Mouse (Mus musculus): Measurements from ENCODE around the gene Scrt2. TPM values are rescaled to one million over a fixed set of nuclear protein-coding genes. Genes with fewer than 3 reads are reported as not detected.

Gene Scrt2
- total and polyA plus RNA-seq, 3 experiments: not detected

DNA sequence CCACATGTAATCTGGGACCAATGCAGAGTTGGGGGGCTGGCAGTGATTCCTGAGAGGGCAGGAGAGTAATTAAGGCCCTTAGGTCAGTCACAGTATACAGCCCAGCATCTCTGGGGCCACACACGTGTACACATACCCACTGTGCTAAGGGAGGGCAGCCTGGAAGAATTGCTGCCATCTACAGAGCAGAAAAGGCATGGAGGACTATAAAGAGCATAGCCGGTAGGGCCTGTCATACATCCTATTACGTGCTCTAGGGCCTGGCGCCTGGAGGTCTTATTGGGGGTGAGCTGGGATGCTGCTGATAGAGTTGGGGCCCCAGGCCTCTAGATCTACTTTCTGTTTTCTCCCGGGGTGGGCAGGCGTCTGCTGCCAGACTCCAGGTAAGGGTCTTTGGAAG is 5.1 kb downstream of the Scrt2 start:
- 71% methylated on average over 6 of the region's 6 CpGs for WGBS
- no peaks in the 10 kb centered on the region for H3K79me2 ChIP-seq (replicated peaks; ENCODE audit: control insufficient read depth, insufficient read depth, low read length)
- H3K27ac ChIP-seq: no peak overlapping the region
- intact Hi-C loops (cut with DNase I): no loop called here
- no peak for DNase-seq
- no peak for TF ChIP-seq CTCF (IDR thresholded peaks at IDR 0.05)
- no peaks in the 10 kb centered on the region for H3K4me1 ChIP-seq (ENCODE audit: control insufficient read depth, insufficient read depth, low read length)
- no peaks in the 10 kb centered on the region for H3K36me3 ChIP-seq (ENCODE audit: control insufficient read depth, insufficient read depth, low read length)
- no peak overlapping the region for H3K4me3 ChIP-seq
- no peak overlapping the region for H3K9ac ChIP-seq (ENCODE audit: low read depth, low read length)
- peaks cover 3% of the 10 kb centered on the region for H3K27me3 ChIP-seq (ENCODE audit: control insufficient read depth, insufficient read depth, low read length)

DNA sequence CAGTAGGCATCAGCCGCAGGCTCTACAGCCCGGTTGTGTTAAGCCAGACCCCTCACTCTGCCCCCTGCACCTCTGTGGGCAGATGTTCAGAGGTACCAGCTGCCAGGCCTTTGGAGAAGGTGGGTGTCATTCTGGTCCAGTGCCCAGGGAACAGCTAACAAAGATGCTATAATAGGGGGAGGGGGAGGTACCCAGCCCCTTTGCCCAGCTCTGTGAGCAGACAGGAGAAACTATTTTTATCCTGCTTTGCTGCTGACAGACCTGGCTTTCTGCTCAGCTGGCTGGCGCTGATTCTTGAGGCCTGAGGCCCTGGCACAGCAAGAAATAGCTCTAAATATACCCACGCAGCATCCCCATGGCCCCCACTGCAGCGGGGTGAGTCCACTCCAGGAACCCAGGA is 5.8 kb downstream of the Scrt2 start:
- WGBS: 60% methylated on average over 5 of the region's 5 CpGs
- Histone ChIP-seq H3K36me3 (ENCODE audit: control insufficient read depth, insufficient read depth, low read length) (no peaks in the 10 kb centered on the region), H3K9ac (ENCODE audit: low read depth, low read length) (no peak overlapping the region), H3K79me2 (replicated peaks; ENCODE audit: control insufficient read depth, insufficient read depth, low read length) (no peaks in the 10 kb centered on the region), H3K4me3 (no peak overlapping the region), H3K4me1 (ENCODE audit: control insufficient read depth, insufficient read depth, low read length) (no peaks in the 10 kb centered on the region), H3K27me3 (ENCODE audit: control insufficient read depth, insufficient read depth, low read length) (no peaks in the 10 kb centered on the region), H3K27ac (peak overlapping the region; percentile 26; the same call in 1 of the 2 replicates)
- intact Hi-C loops (cut with DNase I): no loop called here
- peak; percentile 47 to 66 for DNase-seq
- TF ChIP-seq POLR2A (IDR thresholded peaks at IDR 0.05; ENCODE audit: insufficient read depth, low read depth, low read length) (no peak), CTCF (IDR thresholded peaks at IDR 0.05) (no peak), EP300 (IDR thresholded peaks at IDR 0.05; ENCODE audit: insufficient read depth, low read depth, low read length) (no peak)

DNA sequence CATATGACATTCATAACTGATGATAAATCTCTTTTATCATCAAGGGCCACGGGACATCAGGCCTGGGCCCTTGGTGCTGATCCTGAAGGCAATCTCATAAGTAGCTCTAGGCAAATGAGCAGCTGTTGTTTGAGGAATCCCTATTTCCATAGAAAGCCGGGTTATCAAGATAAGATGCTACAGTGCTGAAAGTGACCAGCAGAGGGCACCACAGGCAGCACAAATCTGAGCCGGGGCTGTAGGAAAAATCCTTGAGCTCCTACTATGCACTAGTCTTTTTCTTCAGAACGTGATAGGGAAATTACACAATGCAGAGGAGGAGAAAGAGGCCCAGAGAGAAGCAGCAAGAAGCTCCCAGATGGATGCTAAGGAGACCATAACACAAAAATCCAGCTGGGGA is 7.7 kb downstream of the Scrt2 start:
- H3K27ac ChIP-seq: no peak overlapping the region
- peak; percentile 21 to 66 for DNase-seq
- H3K79me2 ChIP-seq (replicated peaks; ENCODE audit: control insufficient read depth, insufficient read depth, low read length): no peaks in the 10 kb centered on the region
- peaks cover 9% of the 10 kb centered on the region for H3K27me3 ChIP-seq (ENCODE audit: control insufficient read depth, insufficient read depth, low read length)
- intact Hi-C loops (cut with DNase I): no loop called here
- TF ChIP-seq POLR2A (IDR thresholded peaks at IDR 0.05; ENCODE audit: insufficient read depth, low read depth, low read length) (no peak), CTCF (IDR thresholded peaks at IDR 0.05) (peak; percentile 91)
- no peaks in the 10 kb centered on the region for H3K4me1 ChIP-seq (ENCODE audit: control insufficient read depth, insufficient read depth, low read length)
- no peak overlapping the region for H3K4me3 ChIP-seq
- no peak overlapping the region for H3K9ac ChIP-seq (ENCODE audit: low read depth, low read length)
- WGBS: 12% methylated on average over 4 of the region's 4 CpGs
- H3K36me3 ChIP-seq (ENCODE audit: control insufficient read depth, insufficient read depth, low read length): no peaks in the 10 kb centered on the region

DNA sequence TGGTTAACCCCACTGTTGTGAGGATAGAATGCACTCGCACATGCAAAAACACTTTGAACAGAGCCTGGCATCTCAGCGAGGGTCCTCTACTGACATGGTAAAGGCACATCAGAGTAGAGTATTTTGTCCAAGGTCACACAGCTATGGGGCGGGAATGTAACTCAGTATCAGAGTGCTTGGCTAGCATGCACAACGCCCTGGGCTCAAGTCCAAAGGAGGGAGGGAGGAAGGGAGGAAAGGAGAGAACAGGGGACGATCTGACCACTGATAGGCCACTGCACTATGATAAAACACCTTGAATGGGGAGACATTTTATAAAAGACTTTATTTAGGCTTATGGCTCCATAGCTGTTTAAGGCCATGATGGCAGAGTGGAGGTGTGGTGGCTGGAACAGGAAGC is 8.3 kb downstream of the Scrt2 start:
- no peaks in the 10 kb centered on the region for H3K79me2 ChIP-seq (replicated peaks; ENCODE audit: control insufficient read depth, insufficient read depth, low read length)
- intact Hi-C loops (cut with DNase I): no loop called here
- no peaks in the 10 kb centered on the region for H3K4me1 ChIP-seq (ENCODE audit: control insufficient read depth, insufficient read depth, low read length)
- H3K36me3 ChIP-seq (ENCODE audit: control insufficient read depth, insufficient read depth, low read length): no peaks in the 10 kb centered on the region
- 60% methylated on average over 5 of the region's 5 CpGs for WGBS
- no peak for TF ChIP-seq EP300 (IDR thresholded peaks at IDR 0.05; ENCODE audit: insufficient read depth, low read depth, low read length)
- TF ChIP-seq CTCF (IDR thresholded peaks at IDR 0.05): no peak
- TF ChIP-seq POLR2A (IDR thresholded peaks at IDR 0.05; ENCODE audit: insufficient read depth, low read depth, low read length): no peak
- no peak overlapping the region for H3K4me3 ChIP-seq
- H3K27ac ChIP-seq: no peak overlapping the region
- H3K27me3 ChIP-seq (ENCODE audit: control insufficient read depth, insufficient read depth, low read length): peaks cover 12% of the 10 kb centered on the region
- DNase-seq: peak in 1 of 2 experiments; percentile 26
- H3K9ac ChIP-seq (ENCODE audit: low read depth, low read length): no peak overlapping the region

DNA sequence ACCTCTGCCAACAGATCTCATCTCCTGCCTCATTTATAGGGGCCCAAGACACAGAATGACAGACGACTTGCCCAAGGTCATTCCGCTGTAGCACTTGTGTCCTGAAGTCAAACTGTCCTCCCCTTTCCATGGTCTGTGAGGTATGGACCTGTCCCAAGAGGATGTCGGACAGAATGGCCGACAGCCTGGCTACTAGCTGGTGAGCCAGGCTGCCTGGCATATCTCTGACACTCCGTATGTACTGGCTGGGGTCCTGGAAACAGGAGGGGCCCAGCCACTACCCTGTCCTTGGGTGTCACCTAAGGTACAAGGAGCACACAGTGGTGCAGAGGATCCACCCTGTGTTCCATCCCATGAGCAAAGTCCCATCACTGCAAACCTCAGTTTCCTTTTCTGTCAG is 9.2 kb downstream of the Scrt2 start:
- H3K9ac ChIP-seq (ENCODE audit: low read depth, low read length): no peak overlapping the region
- no peaks in the 10 kb centered on the region for H3K4me1 ChIP-seq (ENCODE audit: control insufficient read depth, insufficient read depth, low read length)
- no peaks in the 10 kb centered on the region for H3K79me2 ChIP-seq (replicated peaks; ENCODE audit: control insufficient read depth, insufficient read depth, low read length)
- intact Hi-C loops (cut with DNase I): no loop called here
- H3K4me3 ChIP-seq: no peak overlapping the region
- TF ChIP-seq EP300 (IDR thresholded peaks at IDR 0.05; ENCODE audit: insufficient read depth, low read depth, low read length) (no peak), POLR2A (IDR thresholded peaks at IDR 0.05; ENCODE audit: insufficient read depth, low read depth, low read length) (no peak), CTCF (IDR thresholded peaks at IDR 0.05) (no peak)
- H3K27me3 ChIP-seq (ENCODE audit: control insufficient read depth, insufficient read depth, low read length): peaks cover 16% of the 10 kb centered on the region
- 81% methylated on average over 5 of the region's 5 CpGs for WGBS
- no peak for DNase-seq
- H3K36me3 ChIP-seq (ENCODE audit: control insufficient read depth, insufficient read depth, low read length): no peaks in the 10 kb centered on the region
- H3K27ac ChIP-seq: no peak overlapping the region

DNA sequence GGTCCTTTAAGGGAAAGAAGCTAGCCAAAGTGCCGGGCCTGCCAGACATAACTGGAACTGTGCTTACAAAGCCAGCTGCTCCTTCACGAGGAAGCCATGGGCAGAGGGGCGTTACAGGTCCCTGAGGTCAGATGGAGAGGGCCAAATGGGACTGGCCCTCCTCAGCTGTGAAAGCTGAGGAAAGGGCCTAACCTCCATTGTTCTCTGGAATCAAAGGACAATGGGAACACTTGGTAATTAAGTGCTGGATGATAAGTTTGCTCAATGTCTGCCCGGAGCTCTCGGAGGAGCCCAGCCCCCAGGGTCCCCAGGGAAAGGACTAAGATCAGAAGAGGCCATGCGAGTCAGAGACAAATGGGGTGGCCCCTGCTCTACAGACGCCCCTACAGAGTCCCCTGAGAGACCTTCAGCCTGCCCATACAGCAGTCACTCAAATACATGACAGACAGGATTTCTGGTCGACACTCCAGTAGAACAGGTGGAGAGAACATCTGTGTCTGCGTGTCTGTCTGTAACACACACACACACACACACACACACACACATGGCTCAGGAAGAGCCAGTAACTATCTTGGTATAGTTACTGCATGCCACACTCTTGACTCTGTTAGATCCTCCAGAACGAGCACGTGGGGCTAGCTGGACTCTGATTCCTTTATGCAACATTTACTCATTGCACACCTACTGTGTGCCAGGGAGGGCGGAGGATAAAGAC is 10.2 kb downstream of the Scrt2 start:
- no peak overlapping the region for H3K9ac ChIP-seq (ENCODE audit: low read depth, low read length)
- H3K27ac ChIP-seq: no peak overlapping the region
- no peaks in the 10 kb centered on the region for H3K36me3 ChIP-seq (ENCODE audit: control insufficient read depth, insufficient read depth, low read length)
- no peaks in the 10 kb centered on the region for H3K4me1 ChIP-seq (ENCODE audit: control insufficient read depth, insufficient read depth, low read length)
- no peak for TF ChIP-seq POLR2A (IDR thresholded peaks at IDR 0.05; ENCODE audit: insufficient read depth, low read depth, low read length)
- TF ChIP-seq EP300 (IDR thresholded peaks at IDR 0.05; ENCODE audit: insufficient read depth, low read depth, low read length): no peak
- TF ChIP-seq CTCF (IDR thresholded peaks at IDR 0.05): no peak
- no peak overlapping the region for H3K4me3 ChIP-seq
- peaks cover 16% of the 10 kb centered on the region for H3K27me3 ChIP-seq (ENCODE audit: control insufficient read depth, insufficient read depth, low read length)
- 38% methylated on average over 12 of the region's 12 CpGs for WGBS
- intact Hi-C loops (cut with DNase I): no loop called here
- no peak for DNase-seq
- H3K79me2 ChIP-seq (replicated peaks; ENCODE audit: control insufficient read depth, insufficient read depth, low read length): no peaks in the 10 kb centered on the region
